Mouse (Mus musculus): Measurements from ENCODE around the gene Luc7l3. TPM values are rescaled to one million over a fixed set of nuclear protein-coding genes. Genes with fewer than 3 reads are reported as not detected.

The Luc7l3 gene
- polyA plus RNA-seq, 1 experiment, result 26.6 TPM

- H3K4me3 ChIP-seq (ENCODE audit: insufficient read depth, low read depth, low read length), result peak overlapping the region; percentile 38
- peaks cover 8% of the 10 kb centered on the region for H3K4me1 ChIP-seq (ENCODE audit: control insufficient read depth, insufficient read depth, insufficient read length, low read length)
- peak overlapping the region; percentile 70 for H3K27ac ChIP-seq (replicated peaks; ENCODE audit: low read depth, low read length)
Observed at GRCm38 (mm10) chr11:94326961-94327411, 5.2 kb upstream of the Luc7l3 start.

DNA sequence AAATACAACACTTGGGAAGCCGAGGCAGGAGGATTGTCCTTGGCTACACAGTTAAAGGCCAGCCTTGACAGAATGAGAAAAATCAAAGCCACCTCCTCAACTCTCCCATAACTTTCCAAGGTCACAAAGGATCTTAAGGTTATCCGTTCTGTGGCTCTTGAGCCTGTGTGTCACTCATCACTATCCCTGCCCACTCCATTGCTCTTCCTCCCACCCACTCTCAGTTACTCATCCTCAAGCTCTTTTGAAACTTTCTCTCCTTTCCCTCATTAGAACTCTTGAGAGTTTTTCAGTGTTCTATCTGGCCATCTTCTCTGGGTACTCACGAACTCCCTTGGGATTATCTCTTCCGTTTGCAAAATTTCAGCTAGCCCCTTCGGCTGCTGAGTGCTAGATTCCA, 2.8 kb upstream of the Luc7l3 start:
- Histone ChIP-seq H3K4me1 (ENCODE audit: control insufficient read depth, insufficient read depth, insufficient read length, low read length) (peaks cover 6% of the 10 kb centered on the region; the same call in 1 of the 2 replicates), H3K27ac (replicated peaks; ENCODE audit: low read depth, low read length) (no peak overlapping the region), H3K4me3 (ENCODE audit: insufficient read depth, low read depth, low read length) (no peak overlapping the region)

GRCm38 (mm10) chr11:94323271-94323925, 1.6 kb upstream of the Luc7l3 start:
- H3K4me3 ChIP-seq (ENCODE audit: insufficient read depth, low read depth, low read length), result no peak overlapping the region
- H3K27ac ChIP-seq (replicated peaks; ENCODE audit: low read depth, low read length), result no peak overlapping the region
- H3K4me1 ChIP-seq (ENCODE audit: control insufficient read depth, insufficient read depth, insufficient read length, low read length), result peaks cover 6% of the 10 kb centered on the region; the same call in 1 of the 2 replicates

DNA sequence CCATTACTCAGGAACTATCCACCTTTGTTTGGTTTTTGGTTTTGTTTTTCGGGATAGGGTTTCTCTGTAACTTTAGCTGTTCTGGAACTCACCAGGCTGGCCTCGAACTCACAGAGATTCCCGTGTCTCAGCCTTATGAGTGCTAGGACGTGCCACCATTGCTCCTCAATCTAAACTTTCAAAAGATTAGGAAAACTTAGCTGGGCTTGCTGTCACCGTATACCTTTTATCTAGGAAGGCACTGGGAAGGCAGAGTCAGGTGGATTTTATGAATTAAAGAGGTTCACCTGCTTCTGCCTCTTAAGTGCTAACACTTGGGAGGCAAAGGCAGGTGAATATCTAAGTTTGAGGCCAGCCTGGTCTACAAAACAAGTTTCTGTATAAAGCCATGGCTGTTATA, 848 bp upstream of the Luc7l3 start:
- H3K4me1 ChIP-seq (ENCODE audit: control insufficient read depth, insufficient read depth, insufficient read length, low read length), result peaks cover 6% of the 10 kb centered on the region; the same call in 1 of the 2 replicates
- peak overlapping the region; percentile 98 for H3K27ac ChIP-seq (replicated peaks; ENCODE audit: low read depth, low read length)
- peak overlapping the region; percentile 81; the same call in 1 of the 2 replicates for H3K4me3 ChIP-seq (ENCODE audit: insufficient read depth, low read depth, low read length)

- H3K27ac ChIP-seq (replicated peaks; ENCODE audit: low read depth, low read length), result peak overlapping the region; percentile 89
- H3K4me1 ChIP-seq (ENCODE audit: control insufficient read depth, insufficient read depth, insufficient read length, low read length), result peaks cover 5% of the 10 kb centered on the region; the same call in 1 of the 2 replicates
- H3K4me3 ChIP-seq (ENCODE audit: insufficient read depth, low read depth, low read length), result peak overlapping the region; percentile 91
Observed at GRCm38 (mm10) chr11:94320969-94321930, 538 bp downstream of the Luc7l3 start.

GRCm38 (mm10) chr11:94318056-94318455, 3.7 kb downstream of the Luc7l3 start:
- Histone ChIP-seq H3K4me3 (ENCODE audit: insufficient read depth, low read depth, low read length) (no peak overlapping the region), H3K27ac (replicated peaks; ENCODE audit: low read depth, low read length) (no peak overlapping the region), H3K4me1 (ENCODE audit: control insufficient read depth, insufficient read depth, insufficient read length, low read length) (peaks cover 10% of the 10 kb centered on the region)

GRCm38 (mm10) chr11:94317515-94317914, 4.3 kb downstream of the Luc7l3 start:
- H3K4me1 ChIP-seq (ENCODE audit: control insufficient read depth, insufficient read depth, insufficient read length, low read length), result peaks cover 13% of the 10 kb centered on the region

DNA sequence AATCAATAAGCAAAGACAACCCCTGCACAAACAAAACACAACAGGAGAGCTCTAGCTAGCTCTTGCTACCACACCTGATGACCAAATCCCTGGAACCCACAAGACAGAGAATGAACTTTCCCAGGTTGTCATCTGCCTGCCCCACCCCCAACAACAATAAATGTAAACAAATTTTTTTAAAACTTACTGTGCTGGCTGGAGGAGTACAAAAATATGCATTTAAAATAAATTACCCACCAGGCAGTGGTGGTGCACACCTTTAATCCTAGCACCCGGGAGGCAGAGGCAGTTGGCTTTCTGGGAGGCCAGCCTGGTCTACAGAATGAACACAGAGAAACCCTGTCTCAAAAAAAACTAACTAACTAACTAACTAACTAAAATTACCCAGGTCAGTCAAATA, 4.8 kb downstream of the Luc7l3 start:
- Histone ChIP-seq H3K4me1 (ENCODE audit: control insufficient read depth, insufficient read depth, insufficient read length, low read length) (peaks cover 13% of the 10 kb centered on the region), H3K4me3 (ENCODE audit: insufficient read depth, low read depth, low read length) (no peak overlapping the region), H3K27ac (replicated peaks; ENCODE audit: low read depth, low read length) (no peak overlapping the region)

More at GRCm38 (mm10) chr11:94317515-94317914, 4.3 kb downstream of the Luc7l3 start:
- Histone ChIP-seq H3K27ac (replicated peaks; ENCODE audit: low read depth, low read length) (no peak overlapping the region), H3K4me3 (ENCODE audit: insufficient read depth, low read depth, low read length) (no peak overlapping the region)

DNA sequence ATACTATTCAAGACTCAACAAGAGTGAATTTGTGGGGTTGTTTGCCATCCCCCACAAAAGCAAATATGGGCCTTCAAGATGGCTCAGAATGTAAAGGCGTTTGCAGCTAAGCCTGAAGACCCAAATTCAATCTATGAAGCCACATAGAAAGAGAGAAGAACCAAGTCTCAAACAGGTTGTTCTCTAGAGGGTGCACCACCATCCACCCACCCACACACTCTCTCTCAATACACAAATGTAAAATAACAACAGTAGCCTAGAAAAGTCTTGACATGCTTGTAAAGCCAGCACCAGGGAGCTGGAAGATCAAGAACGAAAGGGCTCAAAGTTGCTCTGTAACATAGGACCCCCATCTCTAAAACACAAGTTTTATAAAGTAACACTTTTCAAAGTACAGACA, 5.3 kb downstream of the Luc7l3 start:
- Histone ChIP-seq H3K4me3 (ENCODE audit: insufficient read depth, low read depth, low read length) (no peak overlapping the region), H3K4me1 (ENCODE audit: control insufficient read depth, insufficient read depth, insufficient read length, low read length) (peaks cover 13% of the 10 kb centered on the region), H3K27ac (replicated peaks; ENCODE audit: low read depth, low read length) (no peak overlapping the region)

DNA sequence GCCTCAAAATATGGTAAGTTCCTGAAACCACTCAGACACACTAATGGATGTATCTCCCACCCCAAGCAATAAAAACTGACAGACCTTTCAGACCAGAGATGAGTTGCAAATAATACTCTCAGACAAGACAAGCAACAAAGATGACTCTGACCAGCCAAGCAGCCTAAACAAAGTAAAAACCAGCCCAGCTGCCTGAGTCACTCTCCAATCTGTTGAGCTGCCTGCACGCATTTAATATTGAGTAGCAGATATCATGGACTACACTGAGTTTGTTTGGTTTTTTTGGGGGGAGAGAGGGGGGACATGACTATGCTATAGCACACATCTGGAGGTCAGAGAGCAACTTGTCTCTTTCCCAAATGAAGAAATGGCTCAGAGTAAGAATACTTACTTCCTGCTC, 6.5 kb downstream of the Luc7l3 start:
- no peak overlapping the region for H3K27ac ChIP-seq (replicated peaks; ENCODE audit: low read depth, low read length)
- peaks cover 13% of the 10 kb centered on the region for H3K4me1 ChIP-seq (ENCODE audit: control insufficient read depth, insufficient read depth, insufficient read length, low read length)
- no peak overlapping the region for H3K4me3 ChIP-seq (ENCODE audit: insufficient read depth, low read depth, low read length)

- H3K4me1 ChIP-seq (ENCODE audit: control insufficient read depth, insufficient read depth, insufficient read length, low read length), result peaks cover 11% of the 10 kb centered on the region
- H3K4me3 ChIP-seq (ENCODE audit: insufficient read depth, low read depth, low read length), result no peak overlapping the region
- no peak overlapping the region for H3K27ac ChIP-seq (replicated peaks; ENCODE audit: low read depth, low read length)
Observed at GRCm38 (mm10) chr11:94314098-94314652, 7.6 kb downstream of the Luc7l3 start.

DNA sequence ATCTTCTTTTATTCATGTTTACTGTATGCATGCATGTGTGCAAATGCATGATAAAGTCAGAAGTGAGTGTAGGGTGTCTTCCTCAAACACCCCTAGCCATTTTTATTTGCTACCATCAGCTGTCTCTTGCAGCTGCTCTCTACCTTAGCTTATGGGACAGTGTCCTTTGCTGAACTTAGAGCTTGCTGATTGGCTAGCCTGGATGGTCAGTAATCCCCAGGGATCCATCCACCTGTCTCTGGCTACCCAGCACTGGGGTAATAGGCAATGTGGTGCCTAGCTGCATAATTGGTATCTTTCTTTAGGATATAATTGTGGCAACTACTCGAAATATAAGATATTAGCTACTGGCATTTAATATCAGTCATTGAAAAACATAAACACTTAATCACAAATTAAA, 9.1 kb downstream of the Luc7l3 start:
- Histone ChIP-seq H3K4me3 (ENCODE audit: insufficient read depth, low read depth, low read length) (no peak overlapping the region), H3K4me1 (ENCODE audit: control insufficient read depth, insufficient read depth, insufficient read length, low read length) (peaks cover 11% of the 10 kb centered on the region), H3K27ac (replicated peaks; ENCODE audit: low read depth, low read length) (no peak overlapping the region)

DNA sequence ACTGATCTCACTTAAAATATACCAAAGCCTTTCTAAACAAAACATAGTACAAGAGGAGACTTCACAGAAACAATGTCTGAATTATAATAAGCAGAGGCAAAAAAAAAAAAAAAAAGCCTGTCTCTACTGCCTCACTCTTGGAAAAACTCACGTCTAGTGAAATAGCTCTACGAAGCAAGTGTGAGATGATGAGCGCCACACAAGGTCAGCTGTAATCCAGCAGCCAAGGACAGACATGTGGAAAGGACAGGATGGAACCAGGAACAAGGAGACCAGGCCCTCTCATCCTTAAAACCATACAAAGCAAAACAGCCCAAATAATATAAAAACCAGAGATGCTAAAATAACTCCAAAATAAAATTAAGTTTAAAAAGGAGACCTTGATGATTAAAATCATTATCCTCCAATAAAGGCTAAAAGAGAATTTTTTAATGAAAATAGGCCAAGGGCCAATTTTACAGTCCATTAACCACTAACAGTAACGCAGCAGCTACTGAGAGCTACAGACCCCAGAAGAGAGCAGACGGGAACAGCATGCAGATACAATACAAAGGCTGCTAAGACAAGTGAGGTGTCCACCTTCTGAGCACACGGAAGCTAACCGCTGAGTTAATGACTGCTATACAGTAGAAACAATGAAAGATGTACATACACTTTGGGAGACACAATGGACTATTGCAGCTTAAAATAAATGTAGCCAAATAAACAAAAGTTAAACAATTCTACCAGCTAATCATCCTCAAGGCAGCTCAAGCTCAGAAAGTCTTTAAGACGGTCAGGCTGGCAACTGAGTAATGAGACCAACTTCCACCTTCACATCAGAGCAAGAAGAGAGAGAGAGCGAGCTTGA, 26.6 kb downstream of the Luc7l3 start:
- Histone ChIP-seq H3K27ac (replicated peaks; ENCODE audit: low read depth, low read length) (no peak overlapping the region), H3K4me1 (ENCODE audit: control insufficient read depth, insufficient read depth, insufficient read length, low read length) (no peaks in the 10 kb centered on the region), H3K4me3 (ENCODE audit: insufficient read depth, low read depth, low read length) (no peak overlapping the region)

DNA sequence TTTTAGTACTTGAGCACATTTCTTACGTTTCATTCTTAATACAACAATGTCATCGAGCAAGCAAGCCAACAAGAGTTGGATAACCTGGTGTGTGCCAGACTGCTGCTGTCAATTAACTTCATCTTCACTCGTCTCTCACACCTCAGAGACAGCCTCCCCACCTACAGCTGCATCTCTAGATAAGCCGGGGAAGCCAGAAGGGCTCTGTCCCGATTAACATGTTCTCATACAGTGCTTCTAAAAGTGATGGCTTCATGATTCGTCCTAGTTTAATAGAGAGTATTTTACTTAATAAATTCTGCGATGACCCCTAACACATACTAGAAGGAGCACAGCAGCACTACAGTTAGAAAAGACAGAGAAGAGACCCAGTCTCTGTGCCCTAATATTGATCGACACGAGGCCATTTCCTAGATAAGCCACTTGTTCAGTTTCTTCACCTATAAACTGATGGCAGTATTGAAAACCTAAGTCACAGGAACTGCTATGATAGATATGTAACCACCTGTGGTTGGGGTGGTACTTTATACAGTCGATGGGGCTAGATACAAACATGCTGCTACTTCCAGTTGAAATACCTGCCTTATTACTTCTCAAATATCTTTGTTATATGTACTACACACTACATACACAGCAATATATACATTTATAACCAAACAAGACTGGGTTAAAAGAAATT, 31.6 kb downstream of the Luc7l3 start:
- Histone ChIP-seq H3K4me1 (ENCODE audit: control insufficient read depth, insufficient read depth, insufficient read length, low read length) (peaks cover 2% of the 10 kb centered on the region), H3K27ac (replicated peaks; ENCODE audit: low read depth, low read length) (no peak overlapping the region), H3K4me3 (ENCODE audit: insufficient read depth, low read depth, low read length) (no peak overlapping the region)
